In genomic region chr1:133920876-133921275, GRCm38 (mm10) we compare ENCODE assay signal across 10 mouse cellular contexts. TPM values are rescaled to one million over a fixed set of nuclear protein-coding genes. Genes with fewer than 3 reads are reported as not detected.
A peak's percentile ranks its signal among the peaks of the same experiment; 100 is the strongest.
DNase-seq lines count a peak whose midpoint lies in the region; ATAC-seq and TF ChIP-seq lines count a peak whose summit lies in the region.
"Had no signal": no experiment of that assay in that cellular context is flagged by ENCODE, and none has a peak within 500 bp of the region (broad histone marks: within the 10 kb centered on the region; RNA-seq: fewer than 3 reads in every experiment).

No protein-coding gene starts in this region.

- no peak for TF ChIP-seq CTCF in lung, embryonic 14.5 days (IDR thresholded peaks at IDR 0.05; ENCODE audit: low read depth)

- H3K27me3 ChIP-seq in forebrain, embryonic 13.5 days: no peaks in the 10 kb centered on the region
- no peaks in the 10 kb centered on the region for H3K27me3 ChIP-seq in forebrain, embryonic 15.5 days
- no peaks in the 10 kb centered on the region for H3K27me3 ChIP-seq in lung, embryonic 14.5 days (ENCODE audit: insufficient read depth, low read length)
- H3K27me3 ChIP-seq in limb, embryonic 10.5 days (ENCODE audit: low read depth, poor library complexity, severe bottlenecking): peaks cover 35% of the 10 kb centered on the region; the same call in 1 of the 2 replicates
- no peaks in the 10 kb centered on the region for H3K27me3 ChIP-seq in neural tube, embryonic 15.5 days (replicated peaks)

- ATAC-seq in forebrain, embryonic 13.5 days: no peak
- ATAC-seq in forebrain, embryonic 15.5 days (replicated peaks): no peak
- ATAC-seq in lung, embryonic 14.5 days (ENCODE audit: insufficient read depth): no peak
- no peak for ATAC-seq in neural tube, embryonic 15.5 days (ENCODE audit: low FRiP score)

- no peaks in the 10 kb centered on the region for H3K9me3 ChIP-seq in forebrain, embryonic 13.5 days (replicated peaks)
- no peaks in the 10 kb centered on the region for H3K9me3 ChIP-seq in forebrain, embryonic 15.5 days
- H3K9me3 ChIP-seq in lung, embryonic 14.5 days (ENCODE audit: low read depth, low read length): no peaks in the 10 kb centered on the region
- no peaks in the 10 kb centered on the region for H3K9me3 ChIP-seq in limb, embryonic 10.5 days (replicated peaks)
- H3K9me3 ChIP-seq in neural tube, embryonic 15.5 days (replicated peaks): no peaks in the 10 kb centered on the region

- WGBS in forebrain, embryonic 13.5 days: 15% methylated on average over 3 of the region's 3 CpGs
- 9% methylated on average over 3 of the region's 3 CpGs for WGBS in forebrain, embryonic 15.5 days
- 24% methylated on average over 3 of the region's 3 CpGs for WGBS in lung, embryonic 14.5 days
- whole genome bisulfite sequencing in limb, embryonic 10.5 days: 60% methylated on average over 3 of the region's 3 CpGs
- WGBS in neural tube, embryonic 15.5 days: 24% methylated on average over 3 of the region's 3 CpGs

- H3K27ac ChIP-seq in forebrain, embryonic 13.5 days: peak overlapping the region; percentile 20; the same call in 1 of the 2 replicates
- no peak overlapping the region; the same call in 1 of the 2 replicates for H3K27ac ChIP-seq in forebrain, embryonic 15.5 days (replicated peaks)
- H3K27ac ChIP-seq in lung, embryonic 14.5 days (ENCODE audit: low read depth): peak overlapping the region; percentile 88
- peak overlapping the region; percentile 69 for H3K27ac ChIP-seq in limb, embryonic 10.5 days
- H3K27ac ChIP-seq in neural tube, embryonic 15.5 days (replicated peaks): peak overlapping the region; percentile 56; the same call in 1 of the 2 replicates

- H3K4me3 ChIP-seq in forebrain, embryonic 13.5 days: no peak overlapping the region
- no peak overlapping the region for H3K4me3 ChIP-seq in forebrain, embryonic 15.5 days
- H3K4me3 ChIP-seq in lung, embryonic 14.5 days (ENCODE audit: low read depth, low read length): peak overlapping the region; percentile 21
- H3K4me3 ChIP-seq in limb, embryonic 10.5 days: no peak overlapping the region
- H3K4me3 ChIP-seq in neural tube, embryonic 15.5 days (replicated peaks): peak overlapping the region; percentile 12; the same call in 1 of the 2 replicates

- H3K4me2 ChIP-seq in forebrain, embryonic 13.5 days: peak overlapping the region; percentile 24
- no peak overlapping the region for H3K4me2 ChIP-seq in forebrain, embryonic 15.5 days (replicated peaks)
- peak overlapping the region; percentile 53 for H3K4me2 ChIP-seq in lung, embryonic 14.5 days
- H3K4me2 ChIP-seq in neural tube, embryonic 15.5 days: peak overlapping the region; percentile 23

- H3K4me1 ChIP-seq in forebrain, embryonic 13.5 days: peaks cover 55% of the 10 kb centered on the region
- H3K4me1 ChIP-seq in forebrain, embryonic 15.5 days: peaks cover 37% of the 10 kb centered on the region
- H3K4me1 ChIP-seq in lung, embryonic 14.5 days (ENCODE audit: insufficient read depth): peaks cover 55% of the 10 kb centered on the region
- H3K4me1 ChIP-seq in limb, embryonic 10.5 days: peaks cover 38% of the 10 kb centered on the region
- H3K4me1 ChIP-seq in neural tube, embryonic 15.5 days: peaks cover 46% of the 10 kb centered on the region

- H3K9ac ChIP-seq in forebrain, embryonic 13.5 days: no peak overlapping the region
- H3K9ac ChIP-seq in forebrain, embryonic 15.5 days (replicated peaks): no peak overlapping the region
- H3K9ac ChIP-seq in lung, embryonic 14.5 days: peak overlapping the region; percentile 21; the same call in 1 of the 2 replicates
- no peak overlapping the region for H3K9ac ChIP-seq in neural tube, embryonic 15.5 days (replicated peaks)

- H3K36me3 ChIP-seq in forebrain, embryonic 13.5 days (ENCODE audit: poor library complexity, severe bottlenecking): no peaks in the 10 kb centered on the region
- no peaks in the 10 kb centered on the region for H3K36me3 ChIP-seq in forebrain, embryonic 15.5 days
- no peaks in the 10 kb centered on the region for H3K36me3 ChIP-seq in lung, embryonic 14.5 days (ENCODE audit: insufficient read depth)
- H3K36me3 ChIP-seq in limb, embryonic 10.5 days: no peaks in the 10 kb centered on the region
- H3K36me3 ChIP-seq in neural tube, embryonic 15.5 days: no peaks in the 10 kb centered on the region

- DNase-seq in lung, embryonic 14.5 days: no peak
- DNase-seq in lung, postnatal 14 days: no peak
- no peak for DNase-seq in limb, embryonic 10.5 days (ENCODE audit: low spot score)
- DNase-seq in layer of hippocampus, postnatal 25 days (ENCODE audit: extremely low spot score in 1 of 2, low spot score in 1 of 2): no peak
- no peak for DNase-seq in layer of hippocampus, adult 9-11 months
- DNase-seq: cerebellum, adult 11 months; spleen, adult 18-20 months had no signal

RNA-seq across cellular contexts. Expression of gene Prelp, which starts 0.3 kb away (rescaled TPM):
- polyA plus RNA-seq in forebrain, embryonic 13.5 days (2015; fragmentation: Nextera tagmentation; extraction: Ambion mirVana): 1.3 and 3.1 TPM in 2 replicates
- 3.8 and 4.2 TPM in 2 replicates for polyA plus RNA-seq in forebrain, embryonic 15.5 days (2015; fragmentation: Nextera tagmentation; extraction: Ambion mirVana)
- 17.2 and 17.6 TPM in 2 replicates for polyA plus RNA-seq in lung, embryonic 14.5 days (2014; fragmentation: Nextera tagmentation; extraction: Ambion mirVana)
- 0.18 and 0.56 TPM in 2 replicates for polyA plus RNA-seq in limb, embryonic 10.5 days (2016; fragmentation: Nextera tagmentation; extraction: Ambion mirVana)
- 10.6 and 11.4 TPM in 2 replicates for polyA plus RNA-seq in neural tube, embryonic 15.5 days (2015; fragmentation: Nextera tagmentation; extraction: Ambion mirVana)
- total RNA-seq in layer of hippocampus, postnatal 25 days (2021): 10 to 100 TPM in 1 of 2 experiments, 1 to 10 TPM in 1; 9.2 to 11.2 TPM

RNA-seq across cellular contexts. Expression of gene Optc, which starts 13.1 kb away (rescaled TPM):
- 2.3 and 3.3 TPM in 2 replicates for polyA plus RNA-seq in forebrain, embryonic 13.5 days (2015; fragmentation: Nextera tagmentation; extraction: Ambion mirVana)
- polyA plus RNA-seq in forebrain, embryonic 15.5 days (2015; fragmentation: Nextera tagmentation; extraction: Ambion mirVana): 1.6 and 2.2 TPM in 2 replicates
- 0.62 and 1.0 TPM in 2 replicates for polyA plus RNA-seq in lung, embryonic 14.5 days (2014; fragmentation: Nextera tagmentation; extraction: Ambion mirVana)
- polyA plus RNA-seq in limb, embryonic 10.5 days (2016; fragmentation: Nextera tagmentation; extraction: Ambion mirVana): 0.24 and 0.41 TPM in 2 replicates
- 2.0 and 2.8 TPM in 2 replicates for polyA plus RNA-seq in neural tube, embryonic 15.5 days (2015; fragmentation: Nextera tagmentation; extraction: Ambion mirVana)
- total RNA-seq in layer of hippocampus, postnatal 25 days (2021): under 1 TPM in 1 of 2 experiments, not detected in 1; 0.49 TPM

Comparison
In these comparisons a context has a peak if more than half of its experiments do, and no peak if none do; other contexts are left out.
1. H3K4me3 ChIP-seq: peak in lung, embryonic 14.5 days (single experiment) and neural tube, embryonic 15.5 days (single experiment); none in forebrain, embryonic 13.5 days (single experiment), forebrain, embryonic 15.5 days (single experiment) and limb, embryonic 10.5 days (single experiment).